Mouse (Mus musculus) olfactory bulb, adult 2 months (tissue): ENCODE results near the gene Fam43b.
"Not testable (repeated sequence)": the region's sequence is repeated elsewhere in the genome, so short reads cannot be mapped to it uniquely, and the experiment has no call there.

Source experiments
- CTCF ChIP-seq: fragments of 200-500 bp; IDR thresholded peaks from 2 replicates; pipeline ENCODE4 v1.5.1; 2012; ENCODE audit warnings: low read depth, mild to moderate bottlenecking, low read length, moderate library complexity; ENCODE audit not compliant: insufficient read depth
- POLR2A ChIP-seq: fragments of 200-500 bp; IDR thresholded peaks from 2 replicates; pipeline ENCODE4 v1.6.1; 2012; ENCODE audit warnings: mild to moderate bottlenecking, low read depth, low read length, moderate library complexity; ENCODE audit not compliant: insufficient read depth

GRCm38 (mm10) chr4:138425604-138426003 lies 29.3 kb upstream of the Fam43b start:
- TF ChIP-seq CTCF, POLR2A: not testable (repeated sequence)
